Mouse (Mus musculus) heart, embryonic 11.5 days (tissue): ENCODE measurements around the gene Rtf2. TPM values are rescaled to one million over a fixed set of nuclear protein-coding genes. Genes with fewer than 3 reads are reported as not detected.

Experiments
- ATAC-seq: fragments of 200-750 bp; cut with Nextera tagmentation; replicated peaks from 2 replicates; pipeline ENCODE4 v1.8.0; 2017; ENCODE audit warnings: moderate library complexity; ENCODE audit not compliant: insufficient number of reproducible peaks, low FRiP score, low TSS enrichment
- H3K27ac ChIP-seq: fragments of 300-500 bp; sonication (generic); 2 replicates; pipeline ENCODE4 v1.5.1; 2014; ENCODE audit warnings: mild to moderate bottlenecking, low read depth, low read length
- H3K27me3 ChIP-seq: fragments of 300-500 bp; sonication (generic); 2 replicates; pipeline ENCODE4 v1.6.1; 2014; ENCODE audit warnings: mild to moderate bottlenecking, low read length, mixed read lengths; ENCODE audit not compliant: control insufficient read depth, insufficient read depth
- H3K36me3 ChIP-seq: fragments of 300-500 bp; sonication (generic); 2 replicates; pipeline ENCODE4 v1.6.1; 2014; ENCODE audit warnings: mild to moderate bottlenecking, low read length, moderate library complexity, mixed read lengths; ENCODE audit not compliant: control insufficient read depth, insufficient read depth
- H3K4me1 ChIP-seq: fragments of 300-500 bp; sonication (generic); 2 replicates; pipeline ENCODE4 v1.6.1; 2014; ENCODE audit warnings: low read length; ENCODE audit not compliant: control insufficient read depth, insufficient read depth
- H3K4me2 ChIP-seq: fragments of 300-500 bp; sonication (generic); 2 replicates; pipeline ENCODE4 v1.6.1; 2014; ENCODE audit warnings: mild to moderate bottlenecking, moderate library complexity
- H3K4me3 ChIP-seq: fragments of 300-500 bp; sonication (generic); 2 replicates; pipeline ENCODE4 v1.5.1; 2014; ENCODE audit warnings: low read depth, low read length
- H3K9ac ChIP-seq: fragments of 300-500 bp; sonication (generic); 2 replicates; pipeline ENCODE4 v1.6.1; 2014; ENCODE audit warnings: mild to moderate bottlenecking, low read depth, low read length, moderate library complexity
- H3K9me3 ChIP-seq: fragments of 300-500 bp; sonication (generic); replicated peaks from 2 replicates; pipeline ENCODE4 v1.6.1; 2016; ENCODE audit warnings: low read length; ENCODE audit not compliant: control insufficient read depth
- WGBS: fragments of 180-500 bp; shearing (Covaris S2); extraction: QIAGEN DNeasy Blood & Tissue Kit; methylation state at CpG from one replicate; pipeline ENCODE4 v1.1.7; 2014; ENCODE audit not compliant: insufficient replicate concordance; 5-methylcytosine and 5-hydroxymethylcytosine counted together
- polyA plus RNA-seq: library from polyadenylated mRNA; unstranded; fragments of >200 nt; fragmentation: Nextera tagmentation; extraction: Ambion mirVana; gene quantifications from 2 replicates; pipeline ENCODE4 v1.2.1, GENCODE M21; 2014

Rtf2 gene
- polyA plus RNA-seq, 1 experiment from 2014 or later = 52.1 TPM

- H3K9ac ChIP-seq = no peak overlapping the region
- H3K4me1 ChIP-seq = no peaks in the 10 kb centered on the region
- no peaks in the 10 kb centered on the region for H3K36me3 ChIP-seq
- H3K9me3 ChIP-seq = no peaks in the 10 kb centered on the region
- H3K4me3 ChIP-seq = no peak overlapping the region
- H3K27me3 ChIP-seq = no peaks in the 10 kb centered on the region
- ATAC-seq = no peak
- no peak overlapping the region for H3K4me2 ChIP-seq
- WGBS = 81% methylated on average over 7 of the region's 7 CpGs
- no peak overlapping the region for H3K27ac ChIP-seq
Measured at GRCm38 (mm10) chr2:172506121-172506520, 65.8 kb downstream of the Rtf2 start.

- H3K4me3 ChIP-seq = no peak overlapping the region
- ATAC-seq = no peak
- no peak overlapping the region for H3K9ac ChIP-seq
- no peaks in the 10 kb centered on the region for H3K27me3 ChIP-seq
- H3K27ac ChIP-seq = no peak overlapping the region
- no peaks in the 10 kb centered on the region for H3K36me3 ChIP-seq
- H3K4me2 ChIP-seq = no peak overlapping the region
- H3K9me3 ChIP-seq = no peaks in the 10 kb centered on the region
- 82% methylated on average over 15 of the region's 15 CpGs for WGBS
- H3K4me1 ChIP-seq = no peaks in the 10 kb centered on the region
Measured at GRCm38 (mm10) chr2:172510056-172510712, 69.8 kb downstream of the Rtf2 start.

- Histone ChIP-seq H3K4me1 (no peaks in the 10 kb centered on the region), H3K27ac (no peak overlapping the region), H3K9ac (no peak overlapping the region), H3K4me3 (no peak overlapping the region), H3K36me3 (no peaks in the 10 kb centered on the region), H3K27me3 (peaks cover 2% of the 10 kb centered on the region; the same call in 1 of the 2 replicates), H3K9me3 (no peaks in the 10 kb centered on the region), H3K4me2 (no peak overlapping the region)
- ATAC-seq = no peak
- WGBS = 45% methylated on average over 3 of the region's 3 CpGs
Measured at GRCm38 (mm10) chr2:172510899-172511298, 70.5 kb downstream of the Rtf2 start.

- no peak overlapping the region for H3K4me3 ChIP-seq
- no peak for ATAC-seq
- H3K27me3 ChIP-seq = peaks cover 5% of the 10 kb centered on the region; the same call in 1 of the 2 replicates
- no peak overlapping the region for H3K27ac ChIP-seq
- WGBS = 23% methylated on average over 11 of the region's 11 CpGs
- H3K4me1 ChIP-seq = peaks cover 3% of the 10 kb centered on the region; the same call in 1 of the 2 replicates
- H3K36me3 ChIP-seq = no peaks in the 10 kb centered on the region
- H3K9me3 ChIP-seq = no peaks in the 10 kb centered on the region
- no peak overlapping the region for H3K4me2 ChIP-seq
- H3K9ac ChIP-seq = no peak overlapping the region
Measured at GRCm38 (mm10) chr2:172516407-172516992, 76.1 kb downstream of the Rtf2 start.

Other genes with a start within 250 kb of the Rtf2 start
- gene Mc3r, start 192.1 kb upstream of the Rtf2 start, polyA plus RNA-seq = 0.13 TPM in 1 of 2 replicates, not detected in the other
- gene Fam210b, start 95.0 kb upstream of the Rtf2 start, polyA plus RNA-seq = 24.1 and 26.6 TPM in 2 replicates
- 112 and 115 TPM in 2 replicates for gene Aurka, start 70.0 kb upstream of the Rtf2 start, polyA plus RNA-seq
- gene Cstf1, start 69.9 kb upstream of the Rtf2 start, polyA plus RNA-seq = 34.4 and 34.6 TPM in 2 replicates
- gene Cass4, start 46.8 kb upstream of the Rtf2 start, polyA plus RNA-seq = 0.89 and 0.94 TPM in 2 replicates
- 0.80 and 0.87 TPM in 2 replicates for gene Gcnt7, start 18.0 kb downstream of the Rtf2 start, polyA plus RNA-seq
- gene Fam209, start 32.0 kb downstream of the Rtf2 start, polyA plus RNA-seq = 0.24 and 0.68 TPM in 2 replicates
- gene Tfap2c, start 109.0 kb downstream of the Rtf2 start, polyA plus RNA-seq = 0.21 and 0.30 TPM in 2 replicates